Mouse (Mus musculus) CD8-positive naive resting alpha-beta T cell, adult 2 months (primary cell): ENCODE results near the gene Banp.

Experiments
- DNase-seq, 2 experiments: peaks; one replicate each; pipeline ENCODE4 v3.0.0; 2022; ENCODE audit warnings: low read depth in 2 of 2, low spot score in 2 of 2

The Banp gene

GRCm38 (mm10) chr8:121925624-121926023, 23.9 kb upstream of the Banp start:
- peak; percentile 66 for DNase-seq

GRCm38 (mm10) chr8:121926266-121926665, 23.3 kb upstream of the Banp start:
- no peak for DNase-seq

GRCm38 (mm10) chr8:121927316-121927715, 22.2 kb upstream of the Banp start:
- peak in 1 of 2 experiments; percentile 30 for DNase-seq

GRCm38 (mm10) chr8:121930047-121930446, 19.5 kb upstream of the Banp start:
- no peak for DNase-seq

GRCm38 (mm10) chr8:121931571-121931970, 18.0 kb upstream of the Banp start:
- DNase-seq, result no peak

- no peak for DNase-seq
These were observed 17.4 kb upstream of the Banp start for GRCm38 (mm10) chr8:121932026-121932667.

GRCm38 (mm10) chr8:121932668-121933520, 16.7 kb upstream of the Banp start:
- no peak for DNase-seq

GRCm38 (mm10) chr8:121934506-121934905, 15.0 kb upstream of the Banp start:
- peak in 1 of 2 experiments; percentile 20 for DNase-seq

- no peak for DNase-seq
These were observed 14.6 kb upstream of the Banp start for GRCm38 (mm10) chr8:121934923-121935322.

GRCm38 (mm10) chr8:121935341-121936294, 13.9 kb upstream of the Banp start:
- DNase-seq, result no peak

GRCm38 (mm10) chr8:121936391-121936790, 13.2 kb upstream of the Banp start:
- DNase-seq, result no peak

- no peak for DNase-seq
These were observed 10.8 kb upstream of the Banp start for GRCm38 (mm10) chr8:121938732-121939131.

GRCm38 (mm10) chr8:121943057-121943540, 6.5 kb upstream of the Banp start:
- no peak for DNase-seq

GRCm38 (mm10) chr8:121943716-121944115, 5.8 kb upstream of the Banp start:
- DNase-seq, result no peak

GRCm38 (mm10) chr8:121944831-121945230, 4.7 kb upstream of the Banp start, which contains the start of gene Car5a:
TSS of gene Car5a (minus strand) at chr8:121944904.
- no peak for DNase-seq

- DNase-seq, result no peak
These were observed 3.2 kb upstream of the Banp start for GRCm38 (mm10) chr8:121946351-121946750.

GRCm38 (mm10) chr8:121947047-121947752, 2.4 kb upstream of the Banp start:
- DNase-seq, result no peak

- peak; percentile 70 to 78 for DNase-seq
These were observed 1.8 kb upstream of the Banp start for GRCm38 (mm10) chr8:121947753-121948141.

- DNase-seq, result no peak
These were observed 1.0 kb upstream of the Banp start for GRCm38 (mm10) chr8:121948321-121949145.
